Mouse (Mus musculus) spleen, adult 2 months (tissue): ENCODE measurements around the gene Calhm6.

Experiments used
- CTCF ChIP-seq: fragments of 200-500 bp; IDR thresholded peaks from 2 replicates; pipeline ENCODE4 v1.5.1; 2011; ENCODE audit warnings: mild to moderate bottlenecking, inconsistent platforms; ENCODE audit not compliant: insufficient read depth, insufficient read length, insufficient replicate concordance; ENCODE audit errors: extremely low read depth
- POLR2A ChIP-seq: fragments of 200-500 bp; IDR thresholded peaks from 2 replicates; pipeline ENCODE4 v1.6.1; 2011; ENCODE audit warnings: low read depth, low read length, inconsistent platforms

- TF ChIP-seq CTCF (no peak), POLR2A (no peak)
These were observed 31.8 kb downstream of the Calhm6 start for GRCm38 (mm10) chr10:34095964-34096363.
